Mouse (Mus musculus): ENCODE results near the gene Pomt2. TPM values are rescaled to one million over a fixed set of nuclear protein-coding genes. Genes with fewer than 3 reads are reported as not detected.

The Pomt2 gene
- polyA plus RNA-seq, 1 experiment from 2014 or later: 21.2 TPM

DNA sequence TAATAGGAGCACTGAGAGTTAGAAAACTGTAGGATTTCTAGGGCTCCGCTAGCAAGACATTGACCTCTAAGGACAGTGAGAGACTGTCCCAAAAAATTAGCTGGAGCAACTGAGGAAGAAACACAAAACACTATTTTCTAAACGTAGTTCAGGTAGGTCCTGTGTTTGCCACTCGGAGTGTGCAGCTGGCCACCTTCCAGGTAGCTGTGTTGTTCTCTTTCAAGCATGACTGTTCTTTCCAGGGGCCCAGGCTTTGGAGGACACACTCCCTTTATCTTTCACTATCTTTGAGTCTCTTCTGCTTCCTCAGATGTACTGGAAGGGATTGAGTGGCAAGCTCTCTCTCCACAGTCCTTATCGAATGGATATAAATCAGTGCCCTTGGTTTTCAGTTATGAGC lies 44.3 kb downstream of the Pomt2 start:
- Histone ChIP-seq H3K27me3 (ENCODE audit: control insufficient read depth, insufficient read depth, low read length) (peaks cover 23% of the 10 kb centered on the region), H3K4me3 (ENCODE audit: low read length) (no peak overlapping the region), H3K9me3 (ENCODE audit: control insufficient read depth, low read length) (no peaks in the 10 kb centered on the region), H3K4me2 (replicated peaks; ENCODE audit: low read depth, low read length) (no peak overlapping the region), H3K9ac (ENCODE audit: low read depth, low read length) (no peak overlapping the region), H3K27ac (ENCODE audit: low read depth, low read length) (no peak overlapping the region), H3K36me3 (ENCODE audit: control insufficient read depth, insufficient read depth, low read length) (peaks cover 2% of the 10 kb centered on the region; the same call in 1 of the 2 replicates), H3K4me1 (ENCODE audit: control insufficient read depth, insufficient read depth, low read length) (peaks cover 10% of the 10 kb centered on the region; the same call in 1 of the 2 replicates)
- no peak for ATAC-seq (ENCODE audit: low FRiP score, low TSS enrichment)
- WGBS: 90% methylated on average over 4 of the region's 4 CpGs

DNA sequence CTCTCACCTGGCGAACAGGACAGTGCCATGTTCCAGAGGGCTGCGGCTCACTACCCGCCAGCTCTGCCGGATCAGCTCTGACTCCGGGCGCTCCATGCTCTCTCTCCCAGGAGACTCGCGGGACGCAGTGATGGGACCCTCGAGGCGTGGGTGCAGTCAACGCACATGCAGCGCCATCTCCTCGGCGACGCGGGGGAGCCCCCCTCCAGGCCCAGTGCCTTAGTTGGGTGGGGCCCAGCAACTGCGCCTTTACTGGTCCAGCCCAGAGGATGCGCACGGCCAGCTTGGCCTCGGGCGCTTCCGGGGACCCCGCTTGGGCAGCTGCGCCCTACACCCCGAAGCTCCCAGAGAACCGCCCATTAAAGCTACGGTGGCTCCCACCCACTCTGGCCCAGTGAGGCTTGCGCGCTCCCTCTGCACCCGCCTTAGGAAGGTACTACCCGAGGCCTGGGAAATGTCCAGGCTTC lies 45.6 kb downstream of the Pomt2 start, which contains the start of gene Ngb:
TSS of gene Ngb (minus strand) at position 375 of the 467 bp plus-strand sequence.
- WGBS: 2% methylated on average over 32 of the region's 32 CpGs
- 0 out of 2 replicates have a peak within 1 kb of the TSS, but pooled peaks have one; percentile 28 for H3K9ac ChIP-seq (ENCODE audit: low read depth, low read length)
- peak; percentile 61 for ATAC-seq (ENCODE audit: low FRiP score, low TSS enrichment)

DNA sequence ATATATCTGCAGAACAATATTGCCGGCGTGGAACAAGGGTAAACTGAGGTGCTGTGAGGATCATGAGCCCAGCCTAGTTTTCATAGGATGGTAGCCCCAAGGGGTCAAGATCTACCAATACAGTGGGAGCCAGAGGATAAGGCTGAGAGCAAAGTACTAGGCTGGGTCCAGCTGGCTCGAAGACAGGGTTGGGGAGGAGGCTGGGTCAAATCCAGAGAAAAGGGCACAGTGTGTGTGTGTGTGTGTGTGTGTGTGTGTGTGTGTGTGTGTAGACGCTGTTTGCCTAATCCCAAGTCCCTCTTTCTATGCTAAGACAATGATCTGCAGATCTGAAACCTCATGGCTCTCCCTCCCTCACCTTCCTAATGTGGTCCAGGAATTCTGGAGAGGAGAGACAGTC lies 47.4 kb downstream of the Pomt2 start:
- WGBS: 84% methylated on average over 4 of the region's 4 CpGs
- H3K9me3 ChIP-seq (ENCODE audit: control insufficient read depth, low read length): no peaks in the 10 kb centered on the region
- peaks cover 10% of the 10 kb centered on the region; the same call in 1 of the 2 replicates for H3K4me1 ChIP-seq (ENCODE audit: control insufficient read depth, insufficient read depth, low read length)
- no peak overlapping the region for H3K4me3 ChIP-seq (ENCODE audit: low read length)
- no peak for ATAC-seq (ENCODE audit: low FRiP score, low TSS enrichment)
- H3K9ac ChIP-seq (ENCODE audit: low read depth, low read length): no peak overlapping the region
- no peak overlapping the region for H3K27ac ChIP-seq (ENCODE audit: low read depth, low read length)
- H3K4me2 ChIP-seq (replicated peaks; ENCODE audit: low read depth, low read length): no peak overlapping the region
- no peaks in the 10 kb centered on the region for H3K36me3 ChIP-seq (ENCODE audit: control insufficient read depth, insufficient read depth, low read length)
- H3K27me3 ChIP-seq (ENCODE audit: control insufficient read depth, insufficient read depth, low read length): peaks cover 23% of the 10 kb centered on the region

More for the DNA sequence above, 45.6 kb downstream of the Pomt2 start, which contains the start of gene Ngb:
- H3K9me3 ChIP-seq (ENCODE audit: control insufficient read depth, low read length): no peaks in the 10 kb centered on the region
- H3K4me1 ChIP-seq (ENCODE audit: control insufficient read depth, insufficient read depth, low read length): peaks cover 10% of the 10 kb centered on the region; the same call in 1 of the 2 replicates
- H3K27me3 ChIP-seq (ENCODE audit: control insufficient read depth, insufficient read depth, low read length): peaks cover 23% of the 10 kb centered on the region
- no peak within 1 kb of the TSS for H3K27ac ChIP-seq (ENCODE audit: low read depth, low read length)
- H3K4me2 ChIP-seq (replicated peaks; ENCODE audit: low read depth, low read length): peak within 1 kb of the TSS; percentile 55
- H3K4me3 ChIP-seq (ENCODE audit: low read length): peak within 1 kb of the TSS; percentile 33
- H3K36me3 ChIP-seq (ENCODE audit: control insufficient read depth, insufficient read depth, low read length): no peaks in the 10 kb centered on the region

DNA sequence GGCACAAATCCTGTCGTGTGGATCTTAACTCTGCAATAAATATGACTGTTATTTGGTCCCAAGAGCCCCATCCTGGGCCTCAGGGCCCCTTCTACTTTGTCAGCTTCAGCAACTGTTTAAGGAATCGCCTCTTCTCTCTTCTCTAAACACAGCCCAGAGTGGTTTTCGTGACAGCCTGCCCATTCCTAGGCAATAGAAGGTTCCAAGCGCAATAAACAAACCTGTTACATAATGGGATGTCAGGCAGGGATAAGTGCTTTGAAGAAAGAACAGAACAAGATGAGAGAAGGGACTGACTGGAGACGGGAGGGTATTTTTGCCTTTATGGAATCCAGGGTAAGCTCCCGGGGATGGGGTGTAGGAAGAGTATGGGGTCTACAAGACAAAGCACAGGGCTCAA lies 54.1 kb downstream of the Pomt2 start:
- no peak for ATAC-seq (ENCODE audit: low FRiP score, low TSS enrichment)
- no peaks in the 10 kb centered on the region for H3K9me3 ChIP-seq (ENCODE audit: control insufficient read depth, low read length)
- H3K9ac ChIP-seq (ENCODE audit: low read depth, low read length): no peak overlapping the region
- no peak overlapping the region for H3K4me3 ChIP-seq (ENCODE audit: low read length)
- no peak overlapping the region for H3K27ac ChIP-seq (ENCODE audit: low read depth, low read length)
- 63% methylated on average over 6 of the region's 6 CpGs for WGBS
- H3K36me3 ChIP-seq (ENCODE audit: control insufficient read depth, insufficient read depth, low read length): no peaks in the 10 kb centered on the region
- no peaks in the 10 kb centered on the region for H3K27me3 ChIP-seq (ENCODE audit: control insufficient read depth, insufficient read depth, low read length)
- H3K4me2 ChIP-seq (replicated peaks; ENCODE audit: low read depth, low read length): no peak overlapping the region
- no peaks in the 10 kb centered on the region for H3K4me1 ChIP-seq (ENCODE audit: control insufficient read depth, insufficient read depth, low read length)

DNA sequence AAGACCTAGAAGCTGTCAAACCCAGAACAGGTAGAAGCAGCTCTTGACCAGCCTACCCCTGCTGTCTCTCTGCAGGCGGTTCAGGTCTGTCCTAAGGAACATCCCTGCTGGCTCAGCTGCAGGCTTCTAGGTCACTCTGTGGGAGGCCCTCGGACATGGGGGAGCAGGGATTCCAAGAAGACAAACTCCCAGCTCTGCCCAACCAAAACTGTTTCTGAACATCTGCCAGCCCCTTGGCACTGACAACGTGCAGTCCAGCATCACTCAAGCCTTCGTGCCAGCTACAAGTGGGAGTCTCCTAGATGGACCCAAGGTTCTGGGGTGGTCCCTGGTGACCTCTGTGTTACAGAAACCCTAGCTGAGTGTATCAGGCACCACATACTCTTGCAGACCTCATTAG lies 54.5 kb downstream of the Pomt2 start:
- Histone ChIP-seq H3K9me3 (ENCODE audit: control insufficient read depth, low read length) (no peaks in the 10 kb centered on the region), H3K27ac (ENCODE audit: low read depth, low read length) (no peak overlapping the region), H3K27me3 (ENCODE audit: control insufficient read depth, insufficient read depth, low read length) (no peaks in the 10 kb centered on the region), H3K36me3 (ENCODE audit: control insufficient read depth, insufficient read depth, low read length) (no peaks in the 10 kb centered on the region), H3K4me1 (ENCODE audit: control insufficient read depth, insufficient read depth, low read length) (no peaks in the 10 kb centered on the region), H3K4me2 (replicated peaks; ENCODE audit: low read depth, low read length) (no peak overlapping the region), H3K4me3 (ENCODE audit: low read length) (no peak overlapping the region), H3K9ac (ENCODE audit: low read depth, low read length) (no peak overlapping the region)
- no peak for ATAC-seq (ENCODE audit: low FRiP score, low TSS enrichment)
- WGBS: 67% methylated on average over 4 of the region's 4 CpGs

DNA sequence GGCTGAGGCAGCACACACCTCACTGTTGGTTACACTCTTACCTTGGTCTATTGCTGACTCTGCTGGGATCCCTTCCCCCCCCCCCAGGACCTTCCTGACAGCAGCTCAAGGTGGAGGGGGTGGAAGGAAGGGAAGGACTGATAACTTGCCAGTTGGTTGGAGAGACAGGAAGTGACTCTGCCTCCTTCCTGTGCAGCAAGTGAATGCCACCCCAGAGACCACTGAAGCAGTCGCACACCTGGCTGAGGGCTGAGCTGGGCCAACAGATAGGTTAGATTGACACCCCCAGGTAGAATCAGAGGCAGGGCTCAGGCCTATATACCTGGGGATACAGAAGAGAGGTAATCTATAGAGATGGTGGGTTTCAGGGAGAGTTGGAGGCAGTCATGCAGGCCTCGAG lies 55.9 kb downstream of the Pomt2 start:
- H3K36me3 ChIP-seq (ENCODE audit: control insufficient read depth, insufficient read depth, low read length): no peaks in the 10 kb centered on the region
- no peak overlapping the region for H3K4me3 ChIP-seq (ENCODE audit: low read length)
- H3K9me3 ChIP-seq (ENCODE audit: control insufficient read depth, low read length): no peaks in the 10 kb centered on the region
- H3K27me3 ChIP-seq (ENCODE audit: control insufficient read depth, insufficient read depth, low read length): no peaks in the 10 kb centered on the region
- H3K27ac ChIP-seq (ENCODE audit: low read depth, low read length): no peak overlapping the region
- WGBS: 78% methylated on average over 2 of the region's 2 CpGs
- no peak for ATAC-seq (ENCODE audit: low FRiP score, low TSS enrichment)
- no peak overlapping the region for H3K9ac ChIP-seq (ENCODE audit: low read depth, low read length)
- no peaks in the 10 kb centered on the region for H3K4me1 ChIP-seq (ENCODE audit: control insufficient read depth, insufficient read depth, low read length)
- H3K4me2 ChIP-seq (replicated peaks; ENCODE audit: low read depth, low read length): no peak overlapping the region

DNA sequence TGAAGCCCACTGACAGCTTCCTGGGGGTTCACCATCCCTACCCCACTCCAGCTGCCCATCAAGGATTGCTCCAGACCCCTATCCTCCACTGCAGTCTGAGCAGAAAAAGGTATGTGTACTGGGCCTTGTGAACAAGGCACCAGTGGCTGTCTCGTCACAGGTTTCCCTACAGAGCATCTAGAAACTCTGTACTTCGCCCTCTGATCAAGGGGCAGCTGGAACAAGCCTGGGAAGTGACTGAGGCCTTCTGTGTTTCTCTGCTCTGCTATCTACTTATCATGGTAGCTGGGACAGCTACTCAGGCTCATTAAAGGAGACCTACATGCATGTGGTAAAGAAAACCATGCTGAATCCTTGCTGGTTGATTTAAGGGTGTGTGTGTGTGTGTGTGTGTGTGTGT lies 58.1 kb downstream of the Pomt2 start:
- Histone ChIP-seq H3K4me3 (ENCODE audit: low read length) (no peak overlapping the region), H3K27ac (ENCODE audit: low read depth, low read length) (no peak overlapping the region), H3K4me1 (ENCODE audit: control insufficient read depth, insufficient read depth, low read length) (no peaks in the 10 kb centered on the region), H3K4me2 (replicated peaks; ENCODE audit: low read depth, low read length) (no peak overlapping the region), H3K9ac (ENCODE audit: low read depth, low read length) (no peak overlapping the region), H3K27me3 (ENCODE audit: control insufficient read depth, insufficient read depth, low read length) (no peaks in the 10 kb centered on the region), H3K36me3 (ENCODE audit: control insufficient read depth, insufficient read depth, low read length) (no peaks in the 10 kb centered on the region), H3K9me3 (ENCODE audit: control insufficient read depth, low read length) (no peaks in the 10 kb centered on the region)
- 72% methylated on average over 2 of the region's 2 CpGs for WGBS
- ATAC-seq (ENCODE audit: low FRiP score, low TSS enrichment): no peak

DNA sequence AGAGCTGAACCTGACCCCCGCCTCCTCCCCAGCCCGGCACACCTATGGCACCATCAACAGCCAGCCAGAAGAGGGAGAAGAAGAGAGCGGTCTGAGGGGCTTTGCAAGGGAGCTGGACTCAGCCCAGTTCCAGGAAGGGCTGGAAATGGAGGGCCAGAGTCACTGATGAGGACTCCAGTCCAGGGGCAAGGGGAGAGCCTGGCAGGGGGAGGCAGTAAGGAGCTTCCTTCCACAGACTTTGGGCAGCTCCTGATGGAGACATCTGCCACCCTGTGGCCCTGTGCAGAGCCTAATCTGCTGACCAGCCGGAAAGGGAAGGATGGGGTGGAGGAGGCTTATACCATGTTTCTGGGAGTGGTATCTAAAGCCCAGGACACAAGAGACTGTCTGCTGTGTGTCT lies 58.5 kb downstream of the Pomt2 start:
- Histone ChIP-seq H3K27me3 (ENCODE audit: control insufficient read depth, insufficient read depth, low read length) (no peaks in the 10 kb centered on the region), H3K4me1 (ENCODE audit: control insufficient read depth, insufficient read depth, low read length) (no peaks in the 10 kb centered on the region), H3K4me2 (replicated peaks; ENCODE audit: low read depth, low read length) (no peak overlapping the region), H3K9ac (ENCODE audit: low read depth, low read length) (no peak overlapping the region), H3K27ac (ENCODE audit: low read depth, low read length) (no peak overlapping the region), H3K9me3 (ENCODE audit: control insufficient read depth, low read length) (no peaks in the 10 kb centered on the region), H3K4me3 (ENCODE audit: low read length) (no peak overlapping the region), H3K36me3 (ENCODE audit: control insufficient read depth, insufficient read depth, low read length) (no peaks in the 10 kb centered on the region)
- 75% methylated on average over 4 of the region's 4 CpGs for WGBS
- ATAC-seq (ENCODE audit: low FRiP score, low TSS enrichment): no peak; the same call in 1 of the 2 replicates

DNA sequence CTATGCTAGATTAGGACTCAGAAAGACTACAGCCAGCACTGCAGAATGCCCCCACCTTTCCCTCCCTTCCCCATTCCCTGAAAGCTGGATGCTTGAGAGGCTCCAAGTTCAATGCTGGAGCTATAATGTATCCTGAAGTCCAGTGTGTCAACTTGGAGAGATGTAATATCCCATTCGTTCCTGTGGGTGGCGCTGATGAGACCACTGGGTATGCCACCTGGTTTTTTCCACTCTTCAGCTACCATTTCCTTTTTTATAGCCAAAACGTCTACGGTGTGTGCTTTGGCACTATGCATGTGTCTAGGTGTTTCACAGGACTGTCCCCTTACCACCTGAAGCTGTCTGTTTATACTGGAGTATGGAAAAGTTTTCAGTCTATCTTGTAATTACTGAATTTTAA lies 59.4 kb downstream of the Pomt2 start:
- Histone ChIP-seq H3K36me3 (ENCODE audit: control insufficient read depth, insufficient read depth, low read length) (no peaks in the 10 kb centered on the region), H3K4me3 (ENCODE audit: low read length) (no peak overlapping the region), H3K9ac (ENCODE audit: low read depth, low read length) (no peak overlapping the region), H3K4me1 (ENCODE audit: control insufficient read depth, insufficient read depth, low read length) (no peaks in the 10 kb centered on the region), H3K27ac (ENCODE audit: low read depth, low read length) (no peak overlapping the region), H3K27me3 (ENCODE audit: control insufficient read depth, insufficient read depth, low read length) (no peaks in the 10 kb centered on the region), H3K9me3 (ENCODE audit: control insufficient read depth, low read length) (no peaks in the 10 kb centered on the region), H3K4me2 (replicated peaks; ENCODE audit: low read depth, low read length) (no peak overlapping the region)
- ATAC-seq (ENCODE audit: low FRiP score, low TSS enrichment): no peak
- WGBS: 46% methylated on average over 4 of the region's 4 CpGs
